Mouse (Mus musculus): Measurements from ENCODE around the gene Prnp.

The Prnp gene

GRCm38 (mm10) chr2:131906846-131907245 is 2.9 kb upstream of the Prnp start:
- no peak for DNase-seq (ENCODE audit: low spot score)

GRCm38 (mm10) chr2:131907311-131907710 is 2.4 kb upstream of the Prnp start:
- DNase-seq (ENCODE audit: low spot score) = no peak

- DNase-seq (ENCODE audit: low spot score) = no peak
These were observed 1.3 kb upstream of the Prnp start for GRCm38 (mm10) chr2:131908351-131908861.

GRCm38 (mm10) chr2:131908906-131909305 is 822 bp upstream of the Prnp start:
- DNase-seq (ENCODE audit: low spot score) = no peak

GRCm38 (mm10) chr2:131910847-131911246 is 1.1 kb downstream of the Prnp start:
- DNase-seq (ENCODE audit: low spot score) = no peak

- DNase-seq (ENCODE audit: low spot score) = no peak
These were observed 1.6 kb downstream of the Prnp start for GRCm38 (mm10) chr2:131911341-131911740.

- no peak for DNase-seq (ENCODE audit: low spot score)
These were observed 3.0 kb downstream of the Prnp start for GRCm38 (mm10) chr2:131912526-131913258.

- DNase-seq (ENCODE audit: low spot score) = no peak
These were observed 22.7 kb downstream of the Prnp start for GRCm38 (mm10) chr2:131932275-131932902.

- no peak for DNase-seq (ENCODE audit: low spot score)
These were observed 23.3 kb downstream of the Prnp start for GRCm38 (mm10) chr2:131933013-131933412.

- no peak for DNase-seq (ENCODE audit: low spot score)
These were observed 23.9 kb downstream of the Prnp start for GRCm38 (mm10) chr2:131933598-131933997.

- no peak for DNase-seq (ENCODE audit: low spot score)
These were observed 24.5 kb downstream of the Prnp start for GRCm38 (mm10) chr2:131934243-131934642.

- DNase-seq (ENCODE audit: low spot score) = peak; percentile 80
These were observed 25.8 kb downstream of the Prnp start for GRCm38 (mm10) chr2:131935390-131936105.

GRCm38 (mm10) chr2:131936410-131936809 is 26.7 kb downstream of the Prnp start:
- DNase-seq (ENCODE audit: low spot score) = no peak

- peak; percentile 34 for DNase-seq (ENCODE audit: low spot score)
These were observed 29.8 kb downstream of the Prnp start for GRCm38 (mm10) chr2:131939404-131940111.

- no peak for DNase-seq (ENCODE audit: low spot score)
These were observed 30.8 kb downstream of the Prnp start for GRCm38 (mm10) chr2:131940506-131940905.

- DNase-seq (ENCODE audit: low spot score) = no peak
These were observed 31.8 kb downstream of the Prnp start for GRCm38 (mm10) chr2:131941501-131941900.

GRCm38 (mm10) chr2:131944370-131944769 is 34.6 kb downstream of the Prnp start:
- DNase-seq (ENCODE audit: low spot score) = no peak

GRCm38 (mm10) chr2:131945225-131945624 is 35.5 kb downstream of the Prnp start:
- no peak for DNase-seq (ENCODE audit: low spot score)

GRCm38 (mm10) chr2:131945765-131946164 is 36.0 kb downstream of the Prnp start:
- no peak for DNase-seq (ENCODE audit: low spot score)

- DNase-seq (ENCODE audit: low spot score) = no peak
These were observed 36.6 kb downstream of the Prnp start for GRCm38 (mm10) chr2:131946351-131946750.

GRCm38 (mm10) chr2:131948156-131948555 is 38.4 kb downstream of the Prnp start:
- DNase-seq (ENCODE audit: low spot score) = no peak
